Comparison of ENCODE assay signal across 8 mouse cellular contexts in genomic region chr1:131246433-131247395, GRCm38 (mm10). TPM values are rescaled to one million over a fixed set of nuclear protein-coding genes. Genes with fewer than 3 reads are reported as not detected.
DNase-seq lines count a peak whose midpoint lies in the region; ATAC-seq lines count a peak whose summit lies in the region.

No protein-coding gene starts in this region.

- peak overlapping the region; percentile 19; the same call in 1 of the 2 replicates for H3K27ac ChIP-seq in heart, embryonic 16.5 days (ENCODE audit: low read length)
- H3K27ac ChIP-seq in stomach, embryonic 15.5 days: 0 out of 2 replicates have a peak overlapping the region, but pooled peaks have one; percentile 2

- H3K4me3 ChIP-seq in heart, embryonic 16.5 days (ENCODE audit: low read length): peak overlapping the region; percentile 35
- H3K4me3 ChIP-seq in stomach, embryonic 15.5 days (replicated peaks): no peak overlapping the region

- WGBS in heart, embryonic 16.5 days: 2% methylated on average over 7 of the region's 7 CpGs
- WGBS in stomach, embryonic 15.5 days: 7% methylated on average over 7 of the region's 7 CpGs

- H3K4me2 ChIP-seq in heart, embryonic 16.5 days (ENCODE audit: low read depth, low read length): peak overlapping the region; percentile 98
- H3K4me2 ChIP-seq in stomach, embryonic 15.5 days: peak overlapping the region; percentile 39

- ATAC-seq in common myeloid progenitor, adult 5-6 weeks (replicated peaks; ENCODE audit: low read depth, poor library complexity, severe bottlenecking): peak; percentile 34
- ATAC-seq in heart, embryonic 16.5 days (replicated peaks; ENCODE audit: extremely low read depth, insufficient read depth, low FRiP score): no peak; the same call in 1 of the 2 replicates
- ATAC-seq in stomach, embryonic 15.5 days (ENCODE audit: insufficient read depth, low FRiP score, low read depth): no peak

- no peaks in the 10 kb centered on the region for H3K36me3 ChIP-seq in heart, embryonic 16.5 days (ENCODE audit: control insufficient read depth, insufficient read depth)
- H3K36me3 ChIP-seq in stomach, embryonic 15.5 days: no peaks in the 10 kb centered on the region

- H3K9ac ChIP-seq in heart, embryonic 16.5 days (ENCODE audit: low read length): peak overlapping the region; percentile 47
- no peak overlapping the region for H3K9ac ChIP-seq in stomach, embryonic 15.5 days

- H3K27me3 ChIP-seq in heart, embryonic 16.5 days (ENCODE audit: control insufficient read depth, insufficient read depth, low read length): peaks cover 16% of the 10 kb centered on the region
- H3K27me3 ChIP-seq in stomach, embryonic 15.5 days (replicated peaks): peaks cover 12% of the 10 kb centered on the region; the same call in 1 of the 2 replicates

- H3K9me3 ChIP-seq in heart, embryonic 16.5 days (replicated peaks; ENCODE audit: control insufficient read depth, low read length): no peaks in the 10 kb centered on the region
- H3K9me3 ChIP-seq in stomach, embryonic 15.5 days: no peaks in the 10 kb centered on the region

- peak; percentile 86 for DNase-seq in 3T3-L1 (ENCODE audit: low read depth, low spot score)
- peak; percentile 47 for DNase-seq in CD4-positive helper T cell, adult 2 months (ENCODE audit: low read depth, low spot score)
- DNase-seq in layer of hippocampus, adult 9-10 months (ENCODE audit: low spot score): peak; percentile 46
- peak; percentile 66 for DNase-seq in lung, postnatal 25 days (ENCODE audit: low spot score)
- DNase-seq in spleen, adult 12 weeks (ENCODE audit: low spot score): no peak

- H3K4me1 ChIP-seq in heart, embryonic 16.5 days (ENCODE audit: control insufficient read depth, insufficient read depth, low read length): peaks cover 19% of the 10 kb centered on the region
- H3K4me1 ChIP-seq in stomach, embryonic 15.5 days: peaks cover 20% of the 10 kb centered on the region

RNA-seq across cellular contexts. Expression of gene Rassf5, which starts 1.7 kb away (rescaled TPM):
- 48.2 and 49.4 TPM in 2 replicates for total RNA-seq in common myeloid progenitor, adult 5-6 weeks (2017)
- polyA plus RNA-seq in heart, embryonic 16.5 days (2015; fragmentation: Nextera tagmentation; extraction: Ambion mirVana): 15.0 and 22.5 TPM in 2 replicates
- polyA plus RNA-seq in stomach, embryonic 15.5 days (2015; fragmentation: Nextera tagmentation; extraction: Ambion mirVana): 4.5 and 5.7 TPM in 2 replicates

RNA-seq across cellular contexts. Expression of gene Ikbke, which starts 32.7 kb away (rescaled TPM):
- total RNA-seq in common myeloid progenitor, adult 5-6 weeks (2017): 7.2 and 7.3 TPM in 2 replicates
- 4.0 and 5.0 TPM in 2 replicates for polyA plus RNA-seq in heart, embryonic 16.5 days (2015; fragmentation: Nextera tagmentation; extraction: Ambion mirVana)
- 6.4 and 7.1 TPM in 2 replicates for polyA plus RNA-seq in stomach, embryonic 15.5 days (2015; fragmentation: Nextera tagmentation; extraction: Ambion mirVana)
